Mouse (Mus musculus) mature B cell (primary cell): ENCODE measurements around the gene Gns.

Experiments used
- in situ Hi-C: fragments of 300-500 bp; cut with MboI; formaldehyde crosslinking; loops from 2 replicates; pipeline ENCODE4 v1.14.3; 2019

The Gns gene

DNA sequence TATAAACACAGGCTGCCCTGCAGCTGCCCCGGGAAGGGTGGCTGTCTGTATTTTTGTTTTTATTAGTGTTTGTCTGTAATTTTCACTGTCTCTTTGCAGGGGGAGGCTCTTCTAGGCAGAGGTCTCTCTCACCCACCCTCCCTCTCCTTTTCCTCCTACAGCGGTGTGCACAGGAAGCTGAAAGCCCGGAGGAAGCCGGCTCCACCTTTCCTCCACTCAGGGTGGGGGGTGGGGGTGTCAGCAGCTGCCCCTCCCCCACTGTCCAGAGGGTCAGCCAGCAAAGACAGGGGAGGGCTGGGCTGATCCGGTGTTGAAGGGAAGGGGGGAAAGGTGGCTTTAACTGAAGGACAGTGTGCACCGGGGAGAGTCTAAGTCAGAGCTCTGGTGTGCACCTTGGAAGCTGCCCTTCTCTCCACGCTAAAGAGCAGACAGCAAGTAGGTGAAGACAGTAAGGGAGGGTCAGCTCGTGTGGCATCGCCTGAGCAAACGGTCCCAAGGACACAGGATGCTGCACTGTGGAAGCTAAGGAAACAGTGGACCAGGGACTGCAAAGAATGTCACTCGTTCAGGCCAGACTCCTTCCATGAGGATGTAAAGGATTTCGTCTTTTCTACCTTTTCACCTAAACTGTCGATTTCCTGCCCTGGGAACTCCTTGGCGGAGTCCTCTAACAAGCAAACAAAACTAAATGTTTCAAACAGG, 65.2 kb downstream of the Gns start:
- in situ Hi-C loops: no loop called here

DNA sequence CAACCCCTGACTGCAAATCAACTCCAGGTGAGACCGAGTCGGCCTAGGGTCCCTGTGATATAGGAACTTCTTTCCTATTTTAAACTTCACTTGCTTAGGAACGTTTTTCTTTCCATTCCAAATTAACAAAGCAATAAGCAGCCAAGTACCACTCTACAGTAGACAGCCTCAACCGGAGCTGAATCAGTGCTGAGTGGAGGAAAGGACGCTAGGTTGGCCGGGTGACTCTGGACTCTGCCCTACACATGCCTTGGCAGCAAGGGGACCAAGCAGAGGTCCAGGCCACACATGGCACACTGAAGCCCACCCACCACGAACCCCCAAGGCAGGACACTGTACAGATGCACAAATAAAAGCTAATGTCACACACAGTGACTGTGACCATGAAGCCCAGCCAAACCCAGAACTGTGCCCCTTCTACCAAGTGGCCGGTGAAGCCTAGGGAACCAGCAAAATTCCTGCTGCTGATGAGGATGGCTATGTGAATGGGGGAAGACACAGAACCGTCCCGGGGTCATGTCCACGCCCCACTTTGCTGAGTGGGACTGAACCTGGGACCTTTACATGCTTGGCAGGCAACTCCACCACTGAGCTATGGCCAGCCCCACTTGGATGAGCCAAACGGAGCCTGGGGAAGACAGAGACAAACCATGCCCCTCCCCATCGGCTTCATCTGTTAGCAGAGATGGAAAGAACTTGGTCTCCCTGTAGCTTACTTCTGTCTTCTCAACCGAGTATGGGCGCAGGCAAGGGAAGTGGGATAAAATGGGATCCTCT, 66.1 kb downstream of the Gns start:
- in situ Hi-C loops: no loop called here

- in situ Hi-C loops: no loop called here
These were observed 67.2 kb downstream of the Gns start for GRCm38 (mm10) chr10:121432041-121432634.

DNA sequence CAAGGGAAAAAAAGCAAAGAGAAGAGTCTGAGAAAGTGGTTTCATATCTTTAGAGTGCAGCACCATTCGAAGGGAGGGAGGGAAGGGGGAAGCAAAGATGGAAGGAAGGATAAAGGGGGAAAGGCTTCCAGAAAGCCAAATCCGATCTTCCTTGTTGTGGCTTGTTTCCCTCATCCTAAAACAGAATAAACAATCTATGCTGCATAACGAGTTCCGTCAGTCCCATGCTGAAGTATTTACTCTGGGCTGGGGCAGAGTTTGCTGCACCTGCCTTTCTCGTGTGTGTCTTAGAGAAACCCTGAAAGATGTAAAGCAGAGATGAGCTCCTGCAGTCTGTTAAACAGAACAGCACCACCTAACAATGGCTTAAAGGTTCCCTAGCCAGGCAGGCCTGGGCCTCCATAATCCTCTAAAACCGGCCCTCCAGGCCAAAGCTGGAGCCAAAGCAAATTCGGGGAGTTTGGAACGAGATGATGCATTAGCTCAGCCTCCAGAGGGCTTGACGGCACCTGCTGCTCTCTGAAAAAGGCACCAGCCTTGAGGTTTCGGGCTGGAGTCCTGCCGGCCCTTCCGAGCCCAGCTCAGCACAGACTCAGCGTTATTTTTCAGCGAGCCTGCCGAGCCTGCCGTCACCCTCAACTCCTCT, 67.9 kb downstream of the Gns start:
- in situ Hi-C loops: no loop called here

DNA sequence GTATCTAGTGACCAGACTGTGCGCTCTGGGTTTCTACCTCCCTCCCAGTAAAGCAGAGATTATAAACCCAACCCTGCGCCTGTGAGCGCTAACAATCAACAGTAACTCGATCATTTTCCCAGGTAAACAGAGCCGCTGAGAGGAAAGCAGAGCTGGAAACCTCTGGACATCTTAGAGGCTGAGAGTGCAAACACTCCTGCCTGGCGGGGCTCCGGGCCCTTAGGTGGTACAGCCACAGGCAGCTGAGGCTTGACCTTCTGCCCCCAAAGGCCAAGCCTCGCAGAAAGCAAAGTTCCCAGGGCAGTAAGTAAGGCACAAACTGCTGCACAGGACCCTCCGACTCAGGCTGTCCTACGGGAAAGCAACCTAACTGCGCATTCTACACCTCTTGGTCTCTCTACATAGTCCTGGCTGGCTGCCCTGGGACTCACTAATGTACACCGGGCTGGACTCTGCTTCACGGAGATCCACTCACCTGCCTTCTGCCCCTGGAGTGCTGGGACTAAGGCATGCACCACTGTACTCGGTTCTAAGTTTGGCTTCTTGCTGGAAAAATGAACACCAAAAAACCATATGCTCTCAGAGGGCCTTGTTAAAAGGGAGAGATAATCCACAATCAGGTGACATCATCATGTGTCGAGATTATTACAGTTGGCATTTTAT, 69.7 kb downstream of the Gns start:
- in situ Hi-C loops: no loop called here

GRCm38 (mm10) chr10:121435546-121436257, 70.8 kb downstream of the Gns start:
- in situ Hi-C loops: no loop called here

DNA sequence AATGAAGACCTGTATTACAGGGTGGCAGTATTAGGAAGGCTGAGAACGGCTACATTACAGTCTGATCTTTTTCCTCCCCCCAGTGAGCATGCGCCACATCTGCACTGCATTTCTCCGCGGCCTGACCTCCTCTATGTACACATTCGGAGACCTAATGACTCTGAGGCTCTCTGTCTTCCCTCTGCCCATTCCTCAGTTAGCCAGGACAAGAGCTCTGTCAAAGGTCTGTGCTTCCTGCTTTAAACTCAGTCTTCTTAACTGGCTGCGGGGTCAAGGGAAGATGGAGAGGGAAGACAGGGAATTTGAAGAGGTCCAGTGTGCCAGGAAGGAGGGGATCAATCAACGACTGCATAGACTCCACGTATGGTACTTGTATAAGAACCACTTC, 71.4 kb downstream of the Gns start:
- in situ Hi-C loops: no loop called here

DNA sequence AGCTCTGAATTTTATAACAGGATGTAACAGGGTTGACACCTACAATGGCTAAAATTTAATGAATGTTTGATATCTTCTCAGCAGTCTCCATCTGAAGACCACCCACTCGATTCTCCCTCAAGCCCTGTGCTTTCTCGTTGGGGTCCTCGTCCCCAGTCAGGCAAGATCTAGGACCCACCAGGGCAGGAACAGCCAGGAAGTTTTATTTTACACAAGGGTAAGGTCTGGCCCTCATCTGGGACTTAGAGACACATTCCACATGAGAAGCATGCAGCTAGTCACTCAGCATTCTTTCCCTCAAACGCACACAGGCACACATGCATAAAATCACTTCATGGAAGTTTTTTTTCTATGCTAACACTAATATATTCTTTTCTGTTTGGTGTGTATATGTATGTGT, 71.8 kb downstream of the Gns start:
- in situ Hi-C loops: no loop called here

DNA sequence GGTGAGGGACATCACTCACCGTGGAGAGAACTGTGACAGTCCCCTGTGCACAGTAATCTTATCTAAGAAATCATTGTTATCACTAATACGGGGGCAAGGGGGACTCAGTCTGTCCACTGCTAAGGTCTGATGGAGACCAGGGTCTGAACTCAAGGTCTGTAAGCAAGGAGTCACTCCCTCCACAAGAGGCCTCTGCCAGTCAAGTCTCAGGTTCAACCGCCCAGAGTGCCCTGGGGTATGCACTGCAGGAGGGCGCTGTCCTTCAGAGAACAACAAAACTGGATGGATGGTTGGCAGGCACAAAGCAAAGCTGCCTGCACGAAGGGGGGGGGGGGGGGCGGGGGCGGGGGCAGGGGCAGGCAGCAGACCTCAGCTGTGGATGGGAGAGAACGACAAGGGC, 73.2 kb downstream of the Gns start:
- in situ Hi-C loops: no loop called here

DNA sequence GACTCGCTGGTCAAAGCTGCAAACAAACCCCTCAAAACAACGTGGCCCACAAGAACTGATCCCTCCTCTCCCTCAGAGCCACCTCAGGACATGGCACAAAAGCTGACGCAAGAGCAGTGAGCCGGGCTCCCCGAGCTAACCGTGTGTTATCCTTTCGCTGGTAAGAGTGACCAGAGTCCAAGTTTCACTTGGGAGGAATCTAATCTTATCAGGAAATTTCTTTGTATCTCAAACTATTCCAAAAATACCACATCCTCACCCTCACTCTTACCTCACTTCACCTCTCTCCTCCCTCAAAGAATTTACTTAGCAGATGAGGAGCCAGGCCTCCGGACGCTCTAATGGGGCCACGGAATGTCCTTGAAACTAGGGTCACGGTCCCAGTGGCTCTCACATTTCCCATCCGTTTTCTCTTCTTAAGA, 74.4 kb downstream of the Gns start:
- in situ Hi-C loops: no loop called here

GRCm38 (mm10) chr10:121443791-121444190, 78.9 kb downstream of the Gns start:
- in situ Hi-C loops: no loop called here

GRCm38 (mm10) chr10:121444198-121444597, 79.3 kb downstream of the Gns start:
- in situ Hi-C loops: no loop called here

DNA sequence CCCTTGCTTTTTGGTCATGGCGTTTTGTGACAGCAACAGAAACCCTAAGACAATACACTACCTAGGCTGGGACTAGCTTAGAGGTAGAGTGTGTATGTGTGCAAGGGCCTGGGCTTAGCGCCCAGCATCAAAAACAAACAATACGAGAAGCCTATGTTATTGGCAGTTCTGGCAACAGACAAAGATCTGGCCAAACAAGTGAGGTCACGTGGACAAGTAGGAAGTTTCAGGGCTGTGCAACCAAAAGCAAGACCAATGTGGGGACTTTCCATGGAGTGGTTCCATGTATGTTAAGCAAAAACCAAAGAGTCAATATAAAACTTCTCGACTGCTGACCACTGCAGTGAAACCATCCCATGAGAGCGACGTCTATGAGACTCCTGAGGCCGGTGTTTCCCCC, 80.9 kb downstream of the Gns start:
- in situ Hi-C loops: no loop called here
